Mouse (Mus musculus): ENCODE results near the gene Ccdc3. TPM values are rescaled to one million over a fixed set of nuclear protein-coding genes. Genes with fewer than 3 reads are reported as not detected.

Ccdc3 gene
- polyA plus RNA-seq, 1 experiment from 2014 or later = 2.0 TPM

DNA sequence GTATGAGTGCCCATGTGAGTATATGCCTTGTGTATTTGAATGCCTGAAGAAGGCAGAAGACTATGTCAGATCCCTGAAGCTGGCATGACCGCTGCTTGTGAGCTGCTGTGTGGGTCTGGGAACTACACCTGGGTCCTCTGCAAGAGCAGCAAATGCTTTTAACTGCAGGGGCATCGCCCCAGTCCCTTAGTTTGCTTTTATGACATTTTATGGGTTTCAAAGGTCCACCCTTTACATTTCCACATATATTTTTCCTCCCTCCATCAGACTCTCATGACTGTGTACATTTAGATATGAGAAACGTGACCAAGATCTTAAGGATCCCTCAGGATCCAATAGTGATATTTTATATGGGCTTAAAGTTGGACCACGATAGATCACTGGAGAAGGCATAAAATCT lies 55.5 kb downstream of the Ccdc3 start:
- H3K27ac ChIP-seq = no peak overlapping the region
- H3K27me3 ChIP-seq = no peaks in the 10 kb centered on the region
- no peaks in the 10 kb centered on the region for H3K9me3 ChIP-seq (replicated peaks)
- H3K4me3 ChIP-seq = no peak overlapping the region
- no peak overlapping the region for H3K4me2 ChIP-seq
- H3K4me1 ChIP-seq = no peaks in the 10 kb centered on the region
- no peaks in the 10 kb centered on the region for H3K36me3 ChIP-seq (ENCODE audit: poor library complexity, severe bottlenecking)
- H3K9ac ChIP-seq = no peak overlapping the region
- ATAC-seq = no peak
- 85% methylated on average over 4 of the region's 4 CpGs for WGBS

DNA sequence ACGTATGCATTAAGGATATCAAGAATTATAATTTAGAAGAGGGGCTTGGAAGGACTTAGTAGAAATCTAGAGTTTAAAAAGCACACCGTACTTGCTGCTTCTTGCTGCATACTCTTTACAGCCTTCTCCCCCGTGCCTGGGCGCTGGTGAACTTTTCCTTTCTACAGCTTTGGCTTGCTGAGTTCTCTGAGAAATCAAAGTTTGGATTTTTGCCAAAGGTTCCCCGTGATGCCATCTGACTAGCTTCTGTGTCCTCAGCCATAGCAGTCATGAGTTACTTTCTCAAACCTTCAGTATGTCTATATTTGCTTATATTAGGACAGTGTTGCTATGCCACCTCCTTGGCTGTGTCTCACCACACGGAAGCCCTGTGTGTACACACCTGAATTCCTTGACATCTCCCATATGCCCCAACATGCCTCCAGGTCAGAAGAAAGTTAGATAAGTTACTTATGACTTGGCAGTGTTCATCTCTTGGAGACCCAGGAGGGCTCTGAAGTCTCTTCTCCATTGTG lies 57.2 kb downstream of the Ccdc3 start:
- ATAC-seq = no peak

DNA sequence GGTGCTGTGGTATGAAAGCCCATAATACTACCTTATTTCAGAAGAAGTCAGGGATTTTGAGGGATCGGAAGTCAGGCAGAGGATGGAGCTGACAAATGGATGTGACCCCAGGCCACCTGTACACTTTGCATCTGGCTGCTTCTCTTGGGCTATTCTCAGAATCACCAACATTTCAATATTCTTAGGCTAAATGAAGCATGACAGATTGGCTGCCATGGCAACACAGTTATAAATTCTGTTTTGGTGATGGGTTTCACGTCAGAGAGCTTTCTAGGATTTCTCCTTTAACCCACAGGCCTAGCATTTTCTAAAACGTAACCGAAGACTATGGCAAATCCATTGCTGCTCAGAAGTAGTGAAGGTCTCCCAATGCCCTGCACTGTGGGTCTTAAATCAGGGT lies 59.9 kb downstream of the Ccdc3 start:
- no peak overlapping the region for H3K27ac ChIP-seq
- no peak overlapping the region for H3K4me3 ChIP-seq
- no peak overlapping the region for H3K4me2 ChIP-seq
- no peaks in the 10 kb centered on the region for H3K4me1 ChIP-seq
- no peaks in the 10 kb centered on the region for H3K9me3 ChIP-seq (replicated peaks)
- H3K36me3 ChIP-seq (ENCODE audit: poor library complexity, severe bottlenecking) = no peaks in the 10 kb centered on the region
- 80% methylated on average over 4 of the region's 4 CpGs for WGBS
- H3K9ac ChIP-seq = no peak overlapping the region
- no peak for ATAC-seq
- no peaks in the 10 kb centered on the region for H3K27me3 ChIP-seq

More for the DNA sequence above, 57.2 kb downstream of the Ccdc3 start:
- Histone ChIP-seq H3K4me2 (no peak overlapping the region), H3K4me1 (no peaks in the 10 kb centered on the region), H3K4me3 (no peak overlapping the region), H3K9ac (no peak overlapping the region), H3K27ac (no peak overlapping the region), H3K9me3 (replicated peaks) (no peaks in the 10 kb centered on the region), H3K27me3 (no peaks in the 10 kb centered on the region), H3K36me3 (ENCODE audit: poor library complexity, severe bottlenecking) (no peaks in the 10 kb centered on the region)
- WGBS = 79% methylated on average over 6 of the region's 6 CpGs

DNA sequence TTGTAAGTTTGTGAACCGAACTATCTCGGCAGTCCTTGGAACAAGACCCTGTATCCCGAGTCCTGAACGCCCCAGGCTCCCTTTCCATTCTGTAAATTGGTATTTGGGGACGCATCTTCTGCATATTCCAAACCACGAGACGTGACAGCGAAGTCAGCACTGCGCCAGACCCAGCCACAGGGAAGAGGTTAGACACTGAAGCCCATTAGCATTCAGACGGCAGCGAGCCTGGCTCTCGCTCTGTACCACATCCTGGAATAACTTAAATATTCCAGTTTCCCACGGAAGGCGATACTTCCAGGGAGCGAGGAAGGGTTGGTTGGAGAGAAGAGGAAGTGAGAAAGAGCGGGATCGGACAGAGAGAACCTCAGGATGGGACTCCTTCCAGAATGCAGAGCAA lies 61.7 kb downstream of the Ccdc3 start:
- H3K36me3 ChIP-seq (ENCODE audit: poor library complexity, severe bottlenecking) = no peaks in the 10 kb centered on the region
- no peaks in the 10 kb centered on the region for H3K27me3 ChIP-seq
- no peaks in the 10 kb centered on the region for H3K4me1 ChIP-seq
- no peak overlapping the region for H3K9ac ChIP-seq
- ATAC-seq = no peak
- no peak overlapping the region for H3K4me3 ChIP-seq
- WGBS = 90% methylated on average over 17 of the region's 17 CpGs
- no peak overlapping the region for H3K27ac ChIP-seq
- H3K4me2 ChIP-seq = no peak overlapping the region
- H3K9me3 ChIP-seq (replicated peaks) = no peaks in the 10 kb centered on the region

DNA sequence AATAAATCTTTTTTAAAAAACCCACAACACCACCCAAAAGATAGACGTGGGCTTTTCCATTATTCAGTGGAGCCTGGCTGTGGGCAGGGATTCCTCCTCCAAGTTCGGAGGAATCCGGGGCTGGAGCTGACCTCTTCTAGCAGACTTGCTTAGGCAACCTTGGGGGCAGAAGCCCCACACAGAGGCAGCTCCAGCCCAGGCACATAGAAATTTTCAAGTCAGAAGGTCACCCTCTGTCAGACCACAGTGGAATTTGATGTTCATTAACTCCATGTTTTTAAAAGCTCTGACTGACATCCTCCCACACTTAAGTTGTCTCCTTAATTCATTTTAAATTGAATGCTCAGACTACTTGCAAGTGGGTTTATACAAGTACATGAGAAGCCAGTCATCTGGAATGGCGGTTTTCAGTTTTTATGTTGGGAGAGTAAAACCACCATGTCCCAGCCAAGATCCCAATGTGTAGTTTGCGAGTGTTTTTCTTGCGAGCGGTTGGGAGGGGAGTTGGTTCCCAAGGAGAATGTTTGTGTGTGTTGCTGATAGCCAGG lies 63.3 kb downstream of the Ccdc3 start:
- no peak overlapping the region for H3K4me2 ChIP-seq
- H3K27ac ChIP-seq = no peak overlapping the region
- H3K4me1 ChIP-seq = no peaks in the 10 kb centered on the region
- no peaks in the 10 kb centered on the region for H3K27me3 ChIP-seq
- H3K4me3 ChIP-seq = no peak overlapping the region
- H3K36me3 ChIP-seq (ENCODE audit: poor library complexity, severe bottlenecking) = no peaks in the 10 kb centered on the region
- H3K9me3 ChIP-seq (replicated peaks) = no peaks in the 10 kb centered on the region
- WGBS = 86% methylated on average over 7 of the region's 7 CpGs
- no peak for ATAC-seq
- H3K9ac ChIP-seq = no peak overlapping the region

DNA sequence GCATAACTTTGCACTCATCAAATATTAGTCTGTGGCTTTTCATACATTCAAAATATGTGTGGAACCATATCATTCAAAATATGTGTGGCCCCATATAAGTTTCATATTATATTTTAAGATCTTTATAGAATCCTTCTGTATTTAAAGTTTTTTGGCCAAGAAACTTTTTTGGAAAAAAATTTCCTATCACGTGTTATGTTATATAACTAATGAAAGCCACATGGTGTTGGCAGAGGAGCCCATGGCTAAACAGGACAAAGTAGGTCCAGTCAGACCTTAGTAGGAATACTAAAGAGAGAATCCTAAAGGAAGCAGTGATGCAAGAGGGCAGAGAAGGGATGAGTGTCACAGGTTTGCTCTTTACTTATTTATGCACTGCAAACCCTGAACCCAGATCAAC lies 65.6 kb downstream of the Ccdc3 start:
- no peaks in the 10 kb centered on the region for H3K9me3 ChIP-seq (replicated peaks)
- H3K36me3 ChIP-seq (ENCODE audit: poor library complexity, severe bottlenecking) = no peaks in the 10 kb centered on the region
- no peak overlapping the region for H3K4me3 ChIP-seq
- H3K27me3 ChIP-seq = no peaks in the 10 kb centered on the region
- H3K27ac ChIP-seq = no peak overlapping the region
- no peaks in the 10 kb centered on the region for H3K4me1 ChIP-seq
- WGBS = 86% methylated on average over 1 of the region's 1 CpGs
- no peak overlapping the region for H3K4me2 ChIP-seq
- ATAC-seq = no peak
- H3K9ac ChIP-seq = no peak overlapping the region

DNA sequence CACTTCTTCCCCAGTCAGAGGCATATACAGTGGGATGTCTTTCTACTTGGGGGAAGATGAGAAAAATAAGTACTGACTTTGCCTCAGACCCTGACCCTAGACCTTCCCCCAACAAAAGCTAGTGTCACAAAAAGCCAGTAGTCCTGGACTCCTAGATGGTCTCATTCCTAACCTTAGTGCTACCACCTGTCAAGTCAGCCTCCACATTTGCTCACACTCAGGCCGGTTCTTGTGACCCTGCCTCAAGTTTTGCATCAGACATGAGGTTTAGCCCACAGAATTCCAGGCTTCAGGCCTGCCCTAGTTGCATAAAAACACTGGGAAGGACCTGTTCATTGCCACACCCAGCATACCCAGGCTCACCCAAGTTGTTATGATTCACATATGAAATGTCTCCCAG lies 67.4 kb downstream of the Ccdc3 start:
- H3K27me3 ChIP-seq = no peaks in the 10 kb centered on the region
- no peak for ATAC-seq
- H3K4me2 ChIP-seq = no peak overlapping the region
- 81% methylated on average over 1 of the region's 1 CpGs for WGBS
- H3K9me3 ChIP-seq (replicated peaks) = no peaks in the 10 kb centered on the region
- H3K36me3 ChIP-seq (ENCODE audit: poor library complexity, severe bottlenecking) = no peaks in the 10 kb centered on the region
- no peak overlapping the region for H3K9ac ChIP-seq
- no peaks in the 10 kb centered on the region for H3K4me1 ChIP-seq
- H3K4me3 ChIP-seq = no peak overlapping the region
- no peak overlapping the region for H3K27ac ChIP-seq

DNA sequence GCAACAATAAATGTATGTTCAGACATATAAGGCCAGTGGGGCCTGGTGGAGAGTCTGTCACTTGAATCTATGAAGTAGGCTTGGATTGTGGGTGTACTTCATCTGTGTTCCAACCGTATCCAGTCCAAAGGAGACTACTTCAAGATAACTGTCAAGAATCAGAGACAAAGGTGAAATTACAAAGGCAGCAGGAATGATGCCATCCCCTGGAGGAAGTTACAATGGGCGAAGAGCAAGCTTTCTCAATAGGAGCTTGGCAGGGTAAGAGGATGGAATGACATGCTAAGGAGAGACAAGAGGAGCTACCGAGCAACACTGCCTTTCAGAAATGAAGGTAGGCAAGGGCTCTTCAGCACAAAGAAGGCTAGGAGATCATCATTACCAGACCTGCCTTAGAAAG lies 69.1 kb downstream of the Ccdc3 start:
- Histone ChIP-seq H3K27ac (no peak overlapping the region), H3K9me3 (replicated peaks) (no peaks in the 10 kb centered on the region), H3K4me2 (no peak overlapping the region), H3K4me1 (no peaks in the 10 kb centered on the region), H3K4me3 (no peak overlapping the region), H3K36me3 (ENCODE audit: poor library complexity, severe bottlenecking) (no peaks in the 10 kb centered on the region), H3K9ac (no peak overlapping the region), H3K27me3 (no peaks in the 10 kb centered on the region)
- ATAC-seq = no peak
- WGBS = 81% methylated on average over 3 of the region's 3 CpGs

DNA sequence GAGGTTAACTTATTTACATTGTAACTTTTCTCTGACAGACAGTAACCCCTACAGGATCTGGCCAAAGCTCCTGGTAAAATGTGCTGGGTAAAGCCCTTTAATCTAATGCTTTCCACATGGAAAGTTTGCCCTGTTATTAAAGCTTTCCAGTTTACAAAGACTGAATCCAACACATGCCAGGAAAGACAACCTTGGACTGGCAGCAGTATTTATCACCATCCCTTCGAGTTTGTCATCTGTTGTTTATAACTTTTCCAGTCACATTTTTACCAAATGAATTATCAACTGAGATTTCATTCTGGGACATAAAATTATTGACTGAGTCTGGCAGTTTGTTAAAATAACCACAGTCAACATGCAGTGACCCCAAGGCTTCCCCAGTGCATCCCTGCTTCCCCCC lies 77.0 kb downstream of the Ccdc3 start:
- Histone ChIP-seq H3K4me3 (no peak overlapping the region), H3K4me2 (no peak overlapping the region), H3K27ac (no peak overlapping the region), H3K4me1 (no peaks in the 10 kb centered on the region), H3K36me3 (ENCODE audit: poor library complexity, severe bottlenecking) (no peaks in the 10 kb centered on the region), H3K27me3 (no peaks in the 10 kb centered on the region), H3K9ac (no peak overlapping the region), H3K9me3 (replicated peaks) (no peaks in the 10 kb centered on the region)
- no peak for ATAC-seq
- WGBS = 82% methylated on average over 1 of the region's 1 CpGs

DNA sequence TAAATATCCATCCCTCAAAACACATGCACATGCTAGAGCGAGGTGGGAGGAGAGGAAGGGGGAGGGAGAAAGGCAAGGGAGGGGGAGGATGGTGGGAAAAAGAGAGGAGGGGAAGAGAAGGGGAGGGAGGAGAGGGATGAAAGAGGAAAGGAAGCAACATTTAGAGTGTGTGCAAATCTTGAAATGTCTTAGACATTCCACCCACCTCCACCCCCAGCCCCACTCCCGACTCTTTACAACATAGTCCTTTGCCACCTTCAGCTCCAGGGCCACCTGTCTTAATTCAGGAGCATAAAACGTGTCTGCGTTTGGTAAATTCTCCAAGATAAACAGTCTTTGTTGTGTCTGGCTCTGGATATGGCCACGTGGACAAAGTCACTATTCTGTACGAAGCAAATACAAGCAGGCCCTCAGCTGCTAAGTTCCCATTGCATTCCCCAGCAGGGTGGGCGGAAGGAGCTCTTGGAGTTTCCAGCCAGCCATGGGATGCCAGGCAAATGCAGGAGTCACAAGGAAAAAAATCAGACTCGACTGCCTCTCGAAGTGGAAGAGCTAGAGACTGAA lies 77.8 kb downstream of the Ccdc3 start:
- no peak overlapping the region for H3K27ac ChIP-seq
- no peak overlapping the region for H3K4me2 ChIP-seq
- 83% methylated on average over 9 of the region's 9 CpGs for WGBS
- no peak overlapping the region for H3K9ac ChIP-seq
- no peak overlapping the region for H3K4me3 ChIP-seq
- ATAC-seq = no peak
- no peaks in the 10 kb centered on the region for H3K27me3 ChIP-seq
- no peaks in the 10 kb centered on the region for H3K36me3 ChIP-seq (ENCODE audit: poor library complexity, severe bottlenecking)
- H3K4me1 ChIP-seq = no peaks in the 10 kb centered on the region
- H3K9me3 ChIP-seq (replicated peaks) = no peaks in the 10 kb centered on the region

DNA sequence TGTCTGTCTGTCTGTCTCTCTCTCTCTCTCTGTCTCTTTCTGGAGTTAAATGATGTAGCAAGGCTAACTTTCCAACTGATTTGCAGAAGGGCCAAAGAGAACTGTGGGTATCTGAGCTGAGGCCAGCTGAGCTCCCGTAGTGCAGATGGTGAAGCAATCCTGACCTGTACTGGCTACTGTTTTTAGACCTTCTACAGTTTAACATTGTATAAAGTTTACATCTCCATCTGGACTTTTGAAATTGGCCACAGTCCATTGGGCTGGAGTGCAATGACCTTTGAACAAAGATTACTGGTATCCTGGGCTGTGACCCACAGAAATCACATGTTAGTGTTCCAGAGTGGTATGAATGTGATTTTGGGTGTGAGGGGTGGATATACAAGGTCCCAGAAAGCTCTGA lies 81.6 kb downstream of the Ccdc3 start:
- H3K9me3 ChIP-seq (replicated peaks) = no peaks in the 10 kb centered on the region
- H3K9ac ChIP-seq = no peak overlapping the region
- H3K4me1 ChIP-seq = no peaks in the 10 kb centered on the region
- 82% methylated on average over 1 of the region's 1 CpGs for WGBS
- H3K4me2 ChIP-seq = no peak overlapping the region
- no peak overlapping the region for H3K4me3 ChIP-seq
- no peak for ATAC-seq
- H3K27ac ChIP-seq = no peak overlapping the region
- no peaks in the 10 kb centered on the region for H3K36me3 ChIP-seq (ENCODE audit: poor library complexity, severe bottlenecking)
- H3K27me3 ChIP-seq = no peaks in the 10 kb centered on the region

DNA sequence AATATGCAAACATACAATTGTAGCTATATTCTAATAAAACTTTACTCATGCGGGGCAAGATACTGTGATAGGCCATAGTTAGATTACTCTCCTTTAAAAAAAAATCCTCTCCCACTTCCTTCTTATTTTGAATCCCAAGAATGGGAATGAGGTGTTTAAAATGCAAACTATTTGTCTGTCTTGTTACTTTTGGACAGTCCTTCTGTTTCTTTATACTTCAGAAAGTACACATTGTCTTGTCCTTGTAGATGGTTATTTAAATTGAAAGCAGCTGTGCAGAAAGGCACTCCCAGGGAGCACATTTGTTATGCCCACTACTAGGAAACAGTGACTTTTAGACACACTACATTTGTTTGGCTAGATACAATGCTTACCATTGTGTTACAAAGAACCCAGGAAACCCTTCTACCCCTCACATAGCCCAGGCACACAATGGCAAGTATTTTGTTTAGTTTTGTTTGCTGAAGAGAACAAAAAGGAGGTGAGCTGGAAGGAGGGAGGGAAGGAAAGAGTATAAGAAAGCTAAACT lies 82.3 kb downstream of the Ccdc3 start:
- Histone ChIP-seq H3K36me3 (ENCODE audit: poor library complexity, severe bottlenecking) (no peaks in the 10 kb centered on the region), H3K27me3 (no peaks in the 10 kb centered on the region), H3K4me3 (no peak overlapping the region), H3K4me2 (no peak overlapping the region), H3K4me1 (no peaks in the 10 kb centered on the region), H3K9ac (no peak overlapping the region), H3K9me3 (replicated peaks) (no peaks in the 10 kb centered on the region), H3K27ac (no peak overlapping the region)
- WGBS = 91% methylated on average over 1 of the region's 1 CpGs
- ATAC-seq = no peak

DNA sequence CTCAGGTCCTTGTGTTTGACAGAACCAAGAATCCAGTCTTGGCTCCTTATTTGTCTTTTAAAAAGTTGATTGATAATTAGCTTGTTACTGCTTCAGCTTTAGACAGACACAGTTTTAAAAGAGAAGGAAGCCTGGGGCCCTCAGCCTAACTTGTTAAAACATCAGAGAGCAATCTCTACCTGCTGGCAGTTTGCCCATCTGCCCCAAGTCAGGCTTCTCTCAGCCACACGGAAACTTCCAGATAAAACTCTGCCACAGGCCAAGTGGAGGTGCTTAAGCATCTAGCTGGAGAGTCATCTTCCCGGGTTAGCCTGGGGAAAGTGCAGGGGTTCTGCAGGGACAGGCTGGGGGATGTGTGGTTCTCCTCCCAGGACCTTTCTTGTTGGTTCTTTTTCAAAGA lies 85.0 kb downstream of the Ccdc3 start:
- Histone ChIP-seq H3K27me3 (no peaks in the 10 kb centered on the region), H3K36me3 (ENCODE audit: poor library complexity, severe bottlenecking) (no peaks in the 10 kb centered on the region), H3K4me2 (no peak overlapping the region), H3K4me1 (no peaks in the 10 kb centered on the region), H3K4me3 (no peak overlapping the region), H3K27ac (no peak overlapping the region), H3K9me3 (replicated peaks) (no peaks in the 10 kb centered on the region), H3K9ac (no peak overlapping the region)
- no peak for ATAC-seq
- whole genome bisulfite sequencing = 45% methylated on average over 2 of the region's 2 CpGs

All from forebrain, embryonic 13.5 days (tissue).